ENCODE assay signal across 8 mouse cellular contexts in the genomic region with DNA sequence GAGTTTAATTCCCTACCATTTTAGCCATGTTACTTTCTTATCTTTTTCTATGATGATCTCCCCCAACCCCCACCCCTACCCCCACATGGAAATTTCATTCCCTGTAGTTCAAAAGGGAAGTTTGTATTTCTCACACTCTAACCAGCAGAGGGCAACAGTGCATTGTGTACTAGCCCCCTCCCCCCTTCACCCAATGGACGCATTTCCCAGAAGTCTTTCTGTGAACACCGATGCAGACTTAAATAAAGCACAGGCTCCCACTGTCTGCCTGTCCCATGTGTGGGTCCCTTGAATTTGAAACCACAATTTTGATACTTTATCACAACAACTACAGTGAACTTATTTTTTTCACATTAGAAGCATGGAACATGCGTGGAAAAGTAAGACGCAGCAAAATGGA.
DNase-seq lines count a peak whose midpoint lies in the region; ATAC-seq and TF ChIP-seq lines count a peak whose summit lies in the region.

No protein-coding gene starts in this region.

- peak; percentile 49 for TF ChIP-seq CTCF in liver, embryonic 14.5 days (IDR thresholded peaks at IDR 0.05; ENCODE audit: low read depth)

- H3K9ac ChIP-seq in kidney, embryonic 14.5 days (ENCODE audit: low read depth, low read length) = no peak overlapping the region
- H3K9ac ChIP-seq in embryonic facial prominence, embryonic 12.5 days = no peak overlapping the region
- no peak overlapping the region for H3K9ac ChIP-seq in hindbrain, embryonic 15.5 days
- H3K9ac ChIP-seq in liver, embryonic 14.5 days (replicated peaks) = no peak overlapping the region
- H3K9ac ChIP-seq in stomach, embryonic 15.5 days = no peak overlapping the region

- H3K4me1 ChIP-seq in kidney, embryonic 14.5 days (ENCODE audit: control insufficient read depth, insufficient read depth, low read length) = no peaks in the 10 kb centered on the region
- peaks cover 18% of the 10 kb centered on the region for H3K4me1 ChIP-seq in embryonic facial prominence, embryonic 12.5 days
- no peaks in the 10 kb centered on the region for H3K4me1 ChIP-seq in hindbrain, embryonic 15.5 days (replicated peaks)
- no peaks in the 10 kb centered on the region for H3K4me1 ChIP-seq in liver, embryonic 14.5 days (replicated peaks; ENCODE audit: control insufficient read depth in 2 of 2, insufficient read depth in 2 of 2, low read length in 1 of 2)
- H3K4me1 ChIP-seq in stomach, embryonic 15.5 days = no peaks in the 10 kb centered on the region

- H3K4me3 ChIP-seq in kidney, embryonic 14.5 days (ENCODE audit: low read length) = no peak overlapping the region
- no peak overlapping the region for H3K4me3 ChIP-seq in embryonic facial prominence, embryonic 12.5 days
- H3K4me3 ChIP-seq in hindbrain, embryonic 15.5 days = no peak overlapping the region
- H3K4me3 ChIP-seq in liver, embryonic 14.5 days (ENCODE audit: insufficient read depth in 1 of 2, low read depth in 2 of 2, low read length in 2 of 2) = no peak overlapping the region
- H3K4me3 ChIP-seq in stomach, embryonic 15.5 days (replicated peaks) = no peak overlapping the region; the same call in 1 of the 2 replicates

- no peaks in the 10 kb centered on the region for H3K27me3 ChIP-seq in kidney, embryonic 14.5 days (ENCODE audit: control insufficient read depth, insufficient read depth, low read length)
- no peaks in the 10 kb centered on the region for H3K27me3 ChIP-seq in embryonic facial prominence, embryonic 12.5 days
- no peaks in the 10 kb centered on the region for H3K27me3 ChIP-seq in hindbrain, embryonic 15.5 days
- H3K27me3 ChIP-seq in liver, embryonic 14.5 days (ENCODE audit: control insufficient read depth, insufficient read depth, low read length) = no peaks in the 10 kb centered on the region
- no peaks in the 10 kb centered on the region for H3K27me3 ChIP-seq in stomach, embryonic 15.5 days (replicated peaks)

- no peak for DNase-seq in kidney, adult 18-20 months
- peak; percentile 57 for DNase-seq in adrenal gland, adult 2 months
- peak in 1 of 3 experiments; percentile 4 for DNase-seq in liver, embryonic 14.5 days (ENCODE audit: low read depth in 3 of 3, low spot score in 3 of 3)
- no peak for DNase-seq in urinary bladder, postnatal 10 days (ENCODE audit: low spot score)

- WGBS in kidney, embryonic 14.5 days = 41% methylated on average over 4 of the region's 4 CpGs
- 27% methylated on average over 4 of the region's 4 CpGs for WGBS in embryonic facial prominence, embryonic 12.5 days
- 44% methylated on average over 4 of the region's 4 CpGs for WGBS in hindbrain, embryonic 15.5 days
- WGBS in liver, embryonic 14.5 days (ENCODE audit: insufficient replicate concordance) = 36% methylated on average over 4 of the region's 4 CpGs
- WGBS in stomach, embryonic 15.5 days = 34% methylated on average over 4 of the region's 4 CpGs

- H3K27ac ChIP-seq in kidney, embryonic 14.5 days (ENCODE audit: low read depth, low read length) = no peak overlapping the region
- H3K27ac ChIP-seq in embryonic facial prominence, embryonic 12.5 days = no peak overlapping the region
- H3K27ac ChIP-seq in hindbrain, embryonic 15.5 days (replicated peaks) = no peak overlapping the region
- H3K27ac ChIP-seq in liver, embryonic 14.5 days = no peak overlapping the region
- no peak overlapping the region for H3K27ac ChIP-seq in stomach, embryonic 15.5 days

- no peak for TF ChIP-seq EP300 in liver, embryonic 14.5 days (IDR thresholded peaks at IDR 0.05; ENCODE audit: low read depth)

- no peaks in the 10 kb centered on the region for H3K9me3 ChIP-seq in kidney, embryonic 14.5 days (ENCODE audit: control insufficient read depth, low read length)
- no peaks in the 10 kb centered on the region for H3K9me3 ChIP-seq in embryonic facial prominence, embryonic 12.5 days
- H3K9me3 ChIP-seq in hindbrain, embryonic 15.5 days = no peaks in the 10 kb centered on the region
- no peaks in the 10 kb centered on the region for H3K9me3 ChIP-seq in liver, embryonic 14.5 days (ENCODE audit: control insufficient read depth, low read length)
- no peaks in the 10 kb centered on the region for H3K9me3 ChIP-seq in stomach, embryonic 15.5 days

- H3K4me2 ChIP-seq in kidney, embryonic 14.5 days (replicated peaks; ENCODE audit: low read depth, low read length) = no peak overlapping the region; the same call in 1 of the 2 replicates
- H3K4me2 ChIP-seq in embryonic facial prominence, embryonic 12.5 days (replicated peaks) = peak overlapping the region; percentile 26; the same call in 1 of the 2 replicates
- H3K4me2 ChIP-seq in hindbrain, embryonic 15.5 days = peak overlapping the region; percentile 23; the same call in 1 of the 2 replicates
- no peak overlapping the region for H3K4me2 ChIP-seq in liver, embryonic 14.5 days (ENCODE audit: low read depth)
- peak overlapping the region; percentile 45 for H3K4me2 ChIP-seq in stomach, embryonic 15.5 days

- no peaks in the 10 kb centered on the region for H3K36me3 ChIP-seq in kidney, embryonic 14.5 days (ENCODE audit: control insufficient read depth, insufficient read depth, low read length)
- H3K36me3 ChIP-seq in embryonic facial prominence, embryonic 12.5 days = no peaks in the 10 kb centered on the region
- H3K36me3 ChIP-seq in hindbrain, embryonic 15.5 days = no peaks in the 10 kb centered on the region
- H3K36me3 ChIP-seq in liver, embryonic 14.5 days (replicated peaks; ENCODE audit: control insufficient read depth, insufficient read depth, low read depth) = no peaks in the 10 kb centered on the region
- no peaks in the 10 kb centered on the region for H3K36me3 ChIP-seq in stomach, embryonic 15.5 days

- ATAC-seq in kidney, embryonic 14.5 days (ENCODE audit: low FRiP score, low TSS enrichment) = 0 out of 2 replicates have a peak, but pooled peaks have one; percentile 43
- ATAC-seq in embryonic facial prominence, embryonic 12.5 days (ENCODE audit: insufficient number of reproducible peaks, insufficient read depth, low FRiP score, low TSS enrichment) = no peak
- no peak for ATAC-seq in hindbrain, embryonic 15.5 days (ENCODE audit: low FRiP score, low read depth)
- ATAC-seq in liver, embryonic 14.5 days (ENCODE audit: insufficient read depth) = no peak
- peak; percentile 39; the same call in 1 of the 2 replicates for ATAC-seq in stomach, embryonic 15.5 days (ENCODE audit: insufficient read depth, low FRiP score, low read depth)

Comparison
In these comparisons a context has a peak if more than half of its experiments do, and no peak if none do; other contexts are left out.
1. ATAC-seq: peak in kidney, embryonic 14.5 days (single experiment) and stomach, embryonic 15.5 days (single experiment); none in embryonic facial prominence, embryonic 12.5 days (single experiment), hindbrain, embryonic 15.5 days (single experiment) and liver, embryonic 14.5 days (single experiment).
2. H3K4me2 ChIP-seq: peak in embryonic facial prominence, embryonic 12.5 days (single experiment), hindbrain, embryonic 15.5 days (single experiment) and stomach, embryonic 15.5 days (single experiment); none in kidney, embryonic 14.5 days (single experiment) and liver, embryonic 14.5 days (single experiment).